Mouse (Mus musculus): ENCODE data around the gene Ccl25. TPM values are rescaled to one million over a fixed set of nuclear protein-coding genes. Genes with fewer than 3 reads are reported as not detected.

Ccl25 gene
- polyA plus RNA-seq, 1 experiment from 2014 or later = 7.9 TPM

Other genes with a start within 250 kb of the Ccl25 start
- gene Cd209f, start 219.4 kb upstream of the Ccl25 start, polyA plus RNA-seq (2018) = not detected in 3 replicates
- gene Cd209g, start 191.1 kb upstream of the Ccl25 start, polyA plus RNA-seq (2018) = not detected in 3 replicates
- gene Evi5l, start 158.6 kb upstream of the Ccl25 start, polyA plus RNA-seq (2018) = 6.2 to 7.8 TPM (median 7.6 TPM) in 3 replicates
- 0.03 TPM in 1 of 3 replicates, not detected in the others for gene Prr36, start 107.8 kb upstream of the Ccl25 start, polyA plus RNA-seq (2018)
- gene Lrrc8e, start 98.4 kb upstream of the Ccl25 start, polyA plus RNA-seq (2018) = not detected in 3 replicates
- gene Map2k7, start 86.5 kb upstream of the Ccl25 start, polyA plus RNA-seq (2018) = 21.7 to 28.2 TPM (median 26.9 TPM) in 3 replicates
- 0.10 to 0.22 TPM in 2 of 3 replicates, not detected in the other for gene Gm49320, start 86.3 kb upstream of the Ccl25 start, polyA plus RNA-seq (2018)
- gene Tgfbr3l, start 77.0 kb upstream of the Ccl25 start, polyA plus RNA-seq (2018) = 0.36 to 1.4 TPM (median 0.42 TPM) in 3 replicates
- gene Snapc2, start 72.1 kb upstream of the Ccl25 start, polyA plus RNA-seq (2018) = 8.9 to 16.2 TPM (median 13.4 TPM) in 3 replicates
- gene Ctxn1, start 65.9 kb upstream of the Ccl25 start, polyA plus RNA-seq (2018) = not detected in 3 replicates
- gene Timm44, start 49.3 kb upstream of the Ccl25 start, polyA plus RNA-seq (2018) = 41.5 to 47.7 TPM (median 45.0 TPM) in 3 replicates
- 38.9 to 70.8 TPM (median 49.9 TPM) in 3 replicates for gene Elavl1, start 203 bp downstream of the Ccl25 start, polyA plus RNA-seq (2018)
- gene Cers4, start 167.8 kb downstream of the Ccl25 start, polyA plus RNA-seq (2018) = 0.17 to 1.8 TPM (median 0.42 TPM) in 3 replicates